Mouse (Mus musculus) megakaryocyte progenitor cell, adult 5-6 weeks (primary cell): ENCODE data around the gene Amigo1. TPM values are rescaled to one million over a fixed set of nuclear protein-coding genes. Genes with fewer than 3 reads are reported as not detected.
"Not testable (repeated sequence)": the region's sequence is repeated elsewhere in the genome, so short reads cannot be mapped to it uniquely, and the experiment has no call there.

Source experiments
- ATAC-seq: replicated peaks from 2 replicates; pipeline ENCODE4 v1.8.0; 2016; ENCODE audit warnings: mild to moderate bottlenecking, moderate TSS enrichment, inconsistent platforms; ENCODE audit not compliant: poor library complexity
- total RNA-seq, 2 experiments: library from RNA; stranded (forward) in 1 of 2; stranded (reverse) in 1 of 2; fragments of 157-497, 149-512 nt in 1 of 2; fragments of 200-1000 nt in 1 of 2; gene quantifications; 2 replicates each; pipeline versions ENCODE4 v1.2.3 to v1.2.4; 2015 to 2017

The Amigo1 gene
- total RNA-seq, 2 experiments from 2014 or later: 1.8 to 3.6 TPM

DNA sequence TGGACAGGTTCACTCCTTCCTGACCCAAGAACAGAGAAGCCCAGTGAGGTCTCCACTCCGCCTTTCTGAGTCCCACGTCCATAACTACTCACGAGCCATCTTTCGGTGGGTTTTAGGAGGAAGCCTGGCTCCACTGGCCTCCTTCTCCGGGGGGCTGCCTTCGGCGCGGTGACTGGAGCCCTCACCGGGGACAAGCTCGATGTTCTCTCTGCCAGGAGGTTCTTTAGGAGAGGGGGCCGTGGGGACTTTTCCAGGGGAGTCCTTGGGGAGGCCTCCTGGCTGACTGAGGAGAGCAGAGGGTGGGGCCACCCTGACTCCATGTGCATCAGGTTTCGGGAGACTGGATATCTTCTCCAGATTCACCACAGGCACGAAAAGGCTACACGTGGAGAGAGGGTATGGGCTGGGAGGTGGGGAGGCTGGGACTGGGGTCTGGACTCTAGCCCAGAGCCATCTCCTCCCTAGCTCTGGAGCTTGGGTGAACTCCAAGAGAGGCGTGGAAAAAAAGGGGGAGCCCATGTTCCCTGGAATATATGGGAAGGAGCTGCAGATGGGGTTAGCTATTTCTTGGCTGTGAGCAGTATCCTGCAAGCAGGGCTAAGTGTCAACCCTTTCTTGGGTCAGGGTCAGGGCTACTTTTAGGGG lies 20.7 kb downstream of the Amigo1 start:
- ATAC-seq: no peak

DNA sequence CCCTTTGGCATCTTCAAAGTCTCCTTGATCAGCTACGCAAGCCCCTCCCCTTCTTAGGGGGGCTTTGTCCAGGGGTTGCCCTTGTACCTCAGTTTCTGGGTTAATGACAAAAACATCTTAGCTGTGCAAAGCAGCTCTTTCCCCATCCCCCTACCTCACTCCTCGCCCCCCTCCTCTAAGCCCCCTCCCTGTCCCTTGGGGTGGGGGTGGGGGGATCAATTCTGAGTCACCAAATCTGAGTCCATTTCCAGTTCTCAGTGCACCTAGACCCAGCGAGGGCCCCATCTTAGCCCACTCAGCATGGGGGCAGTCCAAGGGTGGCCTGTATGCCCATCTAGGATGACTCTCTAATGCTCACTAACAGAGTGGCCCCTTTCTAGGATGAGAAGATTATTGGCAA lies 22.9 kb downstream of the Amigo1 start:
- ATAC-seq: no peak

DNA sequence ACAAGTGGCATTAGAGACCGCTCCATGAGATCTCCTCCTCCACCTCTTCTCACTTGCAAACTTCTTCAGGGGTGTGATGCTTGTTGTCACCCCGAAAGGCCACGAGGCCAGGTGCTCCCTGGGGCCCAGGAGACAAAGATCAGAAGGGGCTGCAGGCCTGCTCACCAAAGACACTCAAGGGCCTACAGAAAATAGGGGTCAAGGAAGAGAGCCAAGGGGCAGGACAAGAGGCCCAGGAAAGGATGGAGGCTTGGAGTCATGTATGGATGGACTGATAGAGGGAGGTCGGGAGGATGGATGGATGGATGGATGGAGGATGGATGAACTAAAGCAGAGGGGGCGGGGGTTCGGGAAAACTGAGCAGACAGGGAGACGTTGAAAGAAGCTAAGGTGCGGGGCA lies 23.4 kb downstream of the Amigo1 start:
- ATAC-seq: no peak

DNA sequence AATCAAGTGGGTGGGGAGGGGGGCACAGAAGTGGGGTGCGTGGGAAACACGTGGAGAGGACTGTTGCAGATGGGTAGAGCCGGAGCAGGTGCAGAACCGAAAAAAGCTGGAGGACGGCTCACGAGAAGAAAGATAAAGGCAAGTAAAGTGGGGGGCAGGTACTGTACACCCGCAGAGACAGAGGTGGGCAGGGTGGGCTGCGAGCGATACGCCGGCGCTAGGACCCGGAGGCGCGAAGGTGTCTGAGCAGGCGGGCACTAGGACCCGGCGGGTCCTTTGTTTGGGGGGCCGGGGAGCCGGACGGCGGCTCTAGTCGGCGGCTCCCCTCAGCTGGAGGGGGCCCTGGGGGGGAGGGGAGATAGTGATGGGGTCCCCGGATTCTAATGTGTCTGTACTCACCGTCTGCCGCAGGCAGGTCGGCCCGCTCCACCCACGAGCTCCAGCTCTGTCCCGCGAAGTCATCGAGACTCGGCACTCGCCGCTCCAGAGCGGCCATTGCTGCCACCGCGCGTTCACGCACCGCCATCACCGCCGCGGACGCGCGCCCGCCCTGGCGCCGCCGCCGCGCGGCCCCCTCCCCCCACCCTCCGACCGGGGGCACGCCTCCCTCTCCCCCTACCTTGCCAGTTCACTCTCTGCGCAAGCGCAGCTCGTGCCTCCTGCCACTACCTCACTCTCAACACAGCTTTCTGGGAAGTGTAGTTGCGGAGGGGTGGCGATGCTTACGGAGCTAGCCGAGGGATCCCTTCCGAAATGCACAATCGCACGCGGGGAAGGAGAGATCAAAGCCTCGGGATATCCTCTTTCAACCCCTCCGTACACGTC lies 24.0 kb downstream of the Amigo1 start:
- ATAC-seq: peak; percentile 89

DNA sequence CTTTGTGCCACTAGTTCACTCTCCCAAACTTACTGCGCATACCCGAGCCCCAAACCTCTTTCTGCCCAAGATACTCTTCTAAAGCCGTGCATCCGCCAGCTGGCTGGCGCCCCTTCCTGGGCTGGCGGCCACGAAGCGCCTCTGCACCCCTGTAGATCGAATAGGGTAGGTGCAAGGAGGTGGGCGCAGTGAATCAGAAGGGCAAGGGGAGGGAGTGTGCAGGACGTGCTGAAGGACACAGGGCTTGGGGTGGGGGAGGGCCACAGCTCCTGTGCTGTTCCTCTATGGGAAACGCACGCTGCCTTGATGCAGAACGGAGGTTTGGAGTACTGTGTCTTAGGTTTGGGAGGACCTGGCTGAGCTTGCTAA lies 24.6 kb downstream of the Amigo1 start, which contains the start of gene Atxn7l2:
Gene Atxn7l2, minus strand, starts transcription at position 164 of the 369 bp plus-strand sequence.
- peak; percentile 68 for ATAC-seq

DNA sequence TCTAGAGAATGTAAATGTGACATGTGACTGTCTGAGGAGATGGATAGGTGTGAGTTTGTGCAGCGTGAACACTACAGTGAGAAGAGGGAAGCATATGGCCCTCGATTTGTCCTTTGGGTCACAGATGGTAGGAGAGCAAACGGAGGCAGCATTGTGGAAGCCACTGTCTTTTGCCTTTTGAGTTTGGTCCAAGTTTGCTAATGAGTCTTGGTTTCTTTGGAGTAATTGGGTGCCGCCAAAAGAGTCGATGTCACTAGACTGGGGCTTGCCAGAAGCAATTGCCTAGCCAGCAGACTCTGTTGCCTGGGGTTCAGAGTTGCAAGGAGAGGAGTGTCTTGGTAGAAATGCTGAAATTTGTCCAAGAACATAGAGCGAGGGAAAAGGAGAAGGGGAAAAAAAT lies 25.7 kb downstream of the Amigo1 start:
- no peak for ATAC-seq

DNA sequence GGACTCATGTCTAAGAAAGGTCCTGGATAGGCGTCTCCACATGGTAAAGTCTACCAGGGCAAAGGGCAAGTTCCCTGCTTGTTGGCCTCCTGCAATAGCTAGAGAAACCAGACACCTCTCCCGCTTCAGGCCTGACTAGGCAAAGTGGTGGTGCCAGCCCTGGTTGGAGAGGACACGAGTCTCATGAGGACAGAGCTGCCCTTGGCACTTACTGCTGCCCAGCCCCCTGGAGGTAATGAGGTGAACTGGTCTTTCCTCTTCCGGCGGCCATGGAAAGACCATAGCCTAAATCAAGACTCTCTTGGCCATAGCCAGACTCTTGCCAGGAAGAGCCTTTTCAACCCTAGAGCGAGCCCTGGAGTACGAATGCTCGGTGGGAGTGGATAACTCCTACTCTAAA lies 26.3 kb downstream of the Amigo1 start:
- ATAC-seq: no peak

DNA sequence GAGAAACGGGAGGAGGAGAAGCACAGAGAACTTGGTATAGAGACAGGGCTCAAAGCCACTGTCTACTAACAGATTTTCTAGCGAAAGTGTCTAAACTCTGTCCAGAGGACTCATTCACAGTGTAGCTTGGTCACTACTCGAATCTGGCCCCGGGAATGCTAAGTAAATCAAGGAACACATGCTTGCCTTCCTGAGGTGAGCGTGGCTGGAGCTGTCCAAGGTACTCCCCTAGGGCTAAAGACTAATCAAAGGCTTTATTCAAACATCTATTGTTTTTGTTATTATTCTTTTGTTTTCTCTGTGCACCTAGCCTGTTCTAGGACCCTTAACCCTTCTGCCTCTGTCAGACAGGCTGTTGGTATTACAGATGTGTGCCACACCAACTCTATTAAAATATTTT lies 28.6 kb downstream of the Amigo1 start:
- ATAC-seq: no peak

DNA sequence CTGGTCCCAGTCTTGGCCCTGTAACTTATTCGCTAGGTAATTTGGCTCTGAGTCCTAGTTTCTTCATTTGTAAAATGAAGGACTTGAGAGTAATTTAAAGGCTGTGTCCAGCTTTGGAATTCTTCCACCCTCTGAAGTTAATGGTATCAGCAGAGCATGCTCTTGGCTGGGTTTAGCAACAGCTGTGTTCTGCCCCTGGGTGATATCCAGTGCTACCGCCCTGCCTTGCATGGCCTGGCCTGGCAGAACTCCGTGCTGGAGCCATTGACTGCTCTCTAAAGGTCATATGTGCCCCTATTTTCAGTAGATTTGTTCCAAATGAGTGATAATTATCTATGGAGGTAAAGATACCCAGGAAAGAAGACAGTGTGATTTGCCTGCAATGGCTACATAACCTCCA lies 34.5 kb downstream of the Amigo1 start:
- ATAC-seq: no peak

DNA sequence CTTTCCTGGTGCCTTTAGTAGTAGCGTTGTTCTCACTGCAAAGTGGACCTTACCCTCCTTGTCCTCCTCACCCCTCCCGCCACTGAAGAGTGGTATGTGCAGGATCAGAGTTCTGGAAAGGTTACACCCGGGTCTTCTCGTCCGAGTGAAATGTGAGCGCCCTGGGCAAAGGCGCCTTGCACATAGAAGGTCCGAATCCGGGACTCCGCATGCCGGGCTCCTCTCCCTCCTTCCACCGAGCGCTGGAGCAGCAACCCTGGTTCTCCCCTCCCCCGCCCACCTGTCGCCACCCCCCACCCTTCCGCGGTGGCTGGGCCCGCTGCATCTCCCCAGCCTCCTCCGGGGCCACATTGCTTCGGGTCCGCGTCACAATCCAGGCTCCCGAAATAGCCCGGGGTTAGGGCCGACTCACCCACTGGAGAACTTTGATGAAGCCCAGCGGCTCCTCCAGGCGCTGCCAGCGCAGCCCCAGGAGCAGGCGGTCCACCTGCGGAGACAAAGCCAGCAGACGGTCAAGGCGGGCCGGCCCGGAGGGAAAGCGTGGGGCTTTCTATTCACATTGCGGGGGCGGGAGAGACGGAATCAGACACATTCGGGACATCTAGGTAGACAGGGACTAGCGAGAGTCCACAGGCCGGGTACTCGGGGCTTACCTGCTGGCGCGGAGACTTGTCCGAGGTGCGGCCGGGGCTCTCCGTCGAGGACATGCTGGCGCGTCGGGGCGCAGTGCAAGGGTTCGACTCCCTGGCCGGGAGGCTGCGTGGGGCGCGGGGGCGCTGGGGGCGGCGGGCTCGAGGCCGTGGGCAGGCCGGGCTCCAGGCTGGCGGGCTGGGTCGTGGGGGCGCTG lies 39.8 kb downstream of the Amigo1 start:
- ATAC-seq: no peak

DNA sequence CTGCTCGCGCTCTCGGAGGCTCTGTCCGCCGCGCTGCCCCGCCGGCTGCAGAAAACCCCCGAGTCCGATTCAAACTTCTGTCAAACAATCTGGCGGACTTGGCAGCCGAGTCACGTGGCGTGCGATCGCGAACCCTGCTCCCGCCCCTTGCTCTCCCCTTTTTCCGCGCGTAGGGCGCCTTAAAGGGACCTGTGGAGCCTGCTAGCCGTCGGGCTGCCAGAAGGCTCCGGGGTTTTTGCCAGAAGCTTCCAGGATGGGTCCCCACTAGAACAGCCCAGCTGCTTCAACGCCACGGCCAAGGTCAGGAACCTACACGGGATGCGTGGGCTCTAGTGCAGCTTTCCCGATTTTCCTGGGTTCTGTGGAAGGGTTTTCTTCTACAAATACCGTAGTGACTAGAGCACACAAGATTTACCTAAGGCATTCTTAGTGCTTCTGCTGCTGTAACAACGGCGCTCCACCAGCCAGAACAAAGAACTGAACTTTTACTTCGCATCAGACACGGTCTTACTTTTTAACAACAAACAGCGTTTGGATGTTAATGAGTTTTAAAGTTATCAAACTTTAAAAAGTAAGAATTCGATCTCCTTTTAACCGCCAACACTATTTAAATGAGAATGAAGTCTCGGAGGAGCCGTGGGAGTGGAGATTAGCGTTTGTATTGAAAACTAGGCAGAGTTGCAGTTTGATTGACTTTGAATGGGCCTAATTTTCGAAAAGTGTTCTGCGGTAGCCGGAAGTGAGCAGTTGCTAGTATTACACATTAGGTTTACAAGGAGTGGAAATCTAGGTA lies 40.6 kb downstream of the Amigo1 start, which contains the start of gene Sypl2:
Gene Sypl2, minus strand, starts transcription at position 91 of the 793 bp plus-strand sequence.
- peak; percentile 64 for ATAC-seq

DNA sequence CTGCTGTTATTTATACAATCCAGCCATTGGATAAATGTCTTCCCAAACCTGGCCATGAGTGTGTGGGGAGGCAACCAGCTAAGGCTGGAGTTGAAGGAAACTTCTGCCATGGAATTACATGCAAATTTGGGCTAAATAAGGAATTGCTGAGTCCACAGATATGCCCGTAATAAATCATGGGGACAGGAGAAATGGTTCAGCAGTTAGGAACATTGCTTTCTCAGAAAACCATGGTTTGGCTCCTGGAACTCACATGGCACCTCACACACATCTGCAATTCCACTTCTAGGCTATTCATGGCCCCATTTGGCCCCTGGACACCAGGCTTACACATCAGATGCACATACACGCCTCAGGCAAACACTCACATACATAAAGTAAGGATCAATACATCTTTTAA lies 41.4 kb downstream of the Amigo1 start:
- ATAC-seq: no peak

DNA sequence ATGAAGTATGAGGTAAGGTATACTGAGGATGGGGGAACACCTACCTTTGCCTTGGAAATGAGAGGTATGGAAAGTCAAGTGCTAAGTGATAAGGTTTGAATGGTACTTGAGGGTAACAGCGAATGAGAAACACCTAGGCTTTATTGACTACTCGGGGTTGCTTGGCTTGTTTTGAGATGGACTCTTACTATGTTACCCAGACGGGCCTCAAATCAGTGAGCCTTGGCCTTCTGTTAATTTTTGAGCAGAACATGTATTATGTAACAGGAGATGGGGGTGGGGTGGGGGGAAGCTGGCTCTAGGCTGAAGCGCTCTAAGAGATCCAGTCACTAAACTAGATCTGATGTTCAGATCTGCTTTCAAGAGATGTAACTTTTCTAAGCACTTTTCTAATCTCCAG lies 45.5 kb downstream of the Amigo1 start:
- ATAC-seq: no peak

DNA sequence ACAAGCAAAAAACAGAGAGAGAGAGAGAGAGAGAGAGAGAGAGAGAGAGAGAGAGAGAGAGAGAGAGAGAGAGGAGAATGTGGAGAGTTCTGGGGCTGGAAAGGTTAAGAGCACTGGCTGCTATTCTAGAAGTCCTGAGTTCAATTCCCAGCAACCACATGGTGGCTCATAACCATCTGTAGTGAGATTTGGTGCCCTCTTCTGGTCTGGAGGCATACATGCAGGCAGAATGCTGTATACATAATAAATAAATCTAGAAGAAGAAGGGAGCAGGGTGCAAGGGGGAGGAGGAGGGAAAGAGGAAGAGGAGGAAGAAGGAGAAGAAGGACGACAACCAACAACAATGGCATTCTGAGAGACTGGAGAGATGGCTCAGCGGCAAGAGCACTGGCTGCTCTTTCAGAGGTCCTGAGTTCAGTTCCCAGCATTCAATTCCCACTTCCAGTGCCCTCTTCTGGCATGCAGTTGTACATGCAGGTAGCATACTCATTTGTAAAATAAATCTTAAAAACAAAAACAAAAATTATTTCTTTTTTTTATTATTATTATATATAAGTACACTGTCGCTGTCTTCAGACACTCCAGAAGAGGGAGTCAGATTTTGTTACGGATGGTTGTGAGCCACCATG lies 51.5 kb downstream of the Amigo1 start:
- not testable (repeated sequence) for ATAC-seq

DNA sequence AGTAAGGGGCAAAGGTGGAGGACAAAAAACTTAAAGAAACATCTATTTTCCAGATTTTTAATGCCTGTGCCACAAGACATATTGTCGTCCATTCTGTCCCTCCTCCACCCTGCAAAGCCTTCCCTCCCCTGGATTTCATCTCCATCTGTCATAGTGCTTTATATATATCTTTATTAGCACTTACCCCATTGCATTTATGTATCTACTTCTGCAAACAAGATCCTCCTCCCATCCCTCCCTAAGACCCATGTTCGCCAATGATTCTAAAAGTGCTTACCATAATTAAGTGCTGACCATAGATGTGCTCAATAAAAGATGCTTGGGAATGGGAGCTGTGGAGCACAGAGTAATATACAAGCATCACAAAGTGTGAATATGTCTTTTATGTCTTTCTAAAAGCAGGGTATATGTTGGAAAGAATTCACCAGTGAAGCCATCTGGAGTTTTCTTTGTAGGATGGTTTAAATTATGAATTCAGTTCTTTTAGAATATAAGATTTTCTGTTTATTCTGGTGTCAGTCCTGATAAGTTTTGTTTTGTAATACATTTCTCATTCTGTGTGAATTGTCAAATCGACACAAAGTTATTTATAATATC lies 55.2 kb downstream of the Amigo1 start:
- no peak for ATAC-seq

Other genes with a start within 250 kb of the Amigo1 start
- 0.22 TPM in 1 of 2 replicates, not detected in the other for gene Gstm6, start 242.6 kb upstream of the Amigo1 start, total RNA-seq (2015)
- not detected in 2 replicates for gene Gstm6, start 242.6 kb upstream of the Amigo1 start, total RNA-seq (2017)
- gene Gstm3, start 217.1 kb upstream of the Amigo1 start, total RNA-seq (2015): not detected in 2 replicates
- gene Gstm3, start 217.1 kb upstream of the Amigo1 start, total RNA-seq (2017): not detected in 2 replicates
- 2.1 and 2.2 TPM in 2 replicates for gene Gstm2, start 199.9 kb upstream of the Amigo1 start, total RNA-seq (2015)
- gene Gstm2, start 199.9 kb upstream of the Amigo1 start, total RNA-seq (2017): 4.8 and 6.8 TPM in 2 replicates
- gene Gstm1, start 168.4 kb upstream of the Amigo1 start, total RNA-seq (2015): 1,143 and 1,246 TPM in 2 replicates
- gene Gstm1, start 168.4 kb upstream of the Amigo1 start, total RNA-seq (2017): 511 and 599 TPM in 2 replicates
- gene Gstm4, start 141.4 kb upstream of the Amigo1 start, total RNA-seq (2015): 12.5 and 15.8 TPM in 2 replicates
- gene Gstm4, start 141.4 kb upstream of the Amigo1 start, total RNA-seq (2017): 15.1 and 22.1 TPM in 2 replicates
- 52.9 and 63.6 TPM in 2 replicates for gene Ampd2, start 99.7 kb upstream of the Amigo1 start, total RNA-seq (2015)
- 33.9 and 48.4 TPM in 2 replicates for gene Ampd2, start 99.7 kb upstream of the Amigo1 start, total RNA-seq (2017)
- 0.72 and 1.8 TPM in 2 replicates for gene Gnat2, start 93.5 kb upstream of the Amigo1 start, total RNA-seq (2015)
- gene Gnat2, start 93.5 kb upstream of the Amigo1 start, total RNA-seq (2017): 1.0 and 2.0 TPM in 2 replicates
- 143 and 147 TPM in 2 replicates for gene Gnai3, start 40.2 kb upstream of the Amigo1 start, total RNA-seq (2015)
- 167 TPM in 2 replicates for gene Gnai3, start 40.2 kb upstream of the Amigo1 start, total RNA-seq (2017)
- not detected in 2 replicates for gene Gpr61, start 31.5 kb upstream of the Amigo1 start, total RNA-seq (2015)
- gene Gpr61, start 31.5 kb upstream of the Amigo1 start, total RNA-seq (2017): not detected in 2 replicates
- 2.3 and 2.5 TPM in 2 replicates for gene Cyb561d1, start 14.9 kb downstream of the Amigo1 start, total RNA-seq (2015)
- gene Cyb561d1, start 14.9 kb downstream of the Amigo1 start, total RNA-seq (2017): 3.7 and 5.4 TPM in 2 replicates
- gene Atxn7l2, start 24.6 kb downstream of the Amigo1 start, total RNA-seq (2015): 4.0 and 4.2 TPM in 2 replicates
- 1.6 and 3.0 TPM in 2 replicates for gene Atxn7l2, start 24.6 kb downstream of the Amigo1 start, total RNA-seq (2017)
- not detected in 2 replicates for gene Sypl2, start 40.3 kb downstream of the Amigo1 start, total RNA-seq (2015)
- not detected in 2 replicates for gene Sypl2, start 40.3 kb downstream of the Amigo1 start, total RNA-seq (2017)
- 308 and 312 TPM in 2 replicates for gene Psma5, start 70.6 kb downstream of the Amigo1 start, total RNA-seq (2015)
- 290 and 314 TPM in 2 replicates for gene Psma5, start 70.6 kb downstream of the Amigo1 start, total RNA-seq (2017)
- 53.8 and 58.9 TPM in 2 replicates for gene Sort1, start 97.7 kb downstream of the Amigo1 start, total RNA-seq (2015)
- 45.5 and 51.2 TPM in 2 replicates for gene Sort1, start 97.7 kb downstream of the Amigo1 start, total RNA-seq (2017)
- gene Mybphl, start 178.6 kb downstream of the Amigo1 start, total RNA-seq (2015): not detected in 2 replicates
- not detected in 2 replicates for gene Mybphl, start 178.6 kb downstream of the Amigo1 start, total RNA-seq (2017)
- 7.7 and 10.3 TPM in 2 replicates for gene Psrc1, start 197.5 kb downstream of the Amigo1 start, total RNA-seq (2015)
- 10.2 and 14.1 TPM in 2 replicates for gene Psrc1, start 197.5 kb downstream of the Amigo1 start, total RNA-seq (2017)
- gene Celsr2, start 229.2 kb downstream of the Amigo1 start, total RNA-seq (2015): 1.1 and 1.6 TPM in 2 replicates
- 0.20 and 0.42 TPM in 2 replicates for gene Celsr2, start 229.2 kb downstream of the Amigo1 start, total RNA-seq (2017)